Mouse (Mus musculus) hindbrain, postnatal 0 days (tissue): ENCODE measurements around the gene Smtnl2. TPM values are rescaled to one million over a fixed set of nuclear protein-coding genes. Genes with fewer than 3 reads are reported as not detected.

Experiments used
- ATAC-seq: fragments of 200-750 bp; cut with Nextera tagmentation; 2 replicates; pipeline ENCODE4 v1.8.0; 2017; ENCODE audit warnings: mild to moderate bottlenecking, moderate TSS enrichment, moderate library complexity
- DNase-seq: peaks from one replicate; pipeline ENCODE4 v3.0.0-alpha.2; 2015; ENCODE audit warnings: low spot score
- H3K27ac ChIP-seq: fragments of 300-500 bp; sonication (generic); 2 replicates; pipeline ENCODE4 v1.5.1; 2014; ENCODE audit warnings: mild to moderate bottlenecking
- H3K27me3 ChIP-seq: fragments of 300-500 bp; sonication (generic); 2 replicates; pipeline ENCODE4 v1.6.1; 2014; ENCODE audit warnings: low read length, mixed read lengths; ENCODE audit not compliant: insufficient read depth
- H3K36me3 ChIP-seq: fragments of 300-500 bp; sonication (generic); 2 replicates; pipeline ENCODE4 v1.6.1; 2014; ENCODE audit warnings: low read length, mixed read lengths; ENCODE audit not compliant: insufficient read depth
- H3K4me1 ChIP-seq: fragments of 300-500 bp; sonication (generic); 2 replicates; pipeline ENCODE4 v1.6.1; 2014; ENCODE audit warnings: antibody characterized with exemption, low read length, mixed read lengths; ENCODE audit not compliant: insufficient read depth
- H3K4me2 ChIP-seq: fragments of 300-500 bp; sonication (generic); 2 replicates; pipeline ENCODE4 v1.6.1; 2014; ENCODE audit warnings: low read depth, mild to moderate bottlenecking, low read length, moderate library complexity, mixed read lengths
- H3K4me3 ChIP-seq: fragments of 300-500 bp; sonication (generic); 2 replicates; pipeline ENCODE4 v1.5.1; 2014; ENCODE audit warnings: low read length
- H3K9ac ChIP-seq: fragments of 300-500 bp; sonication (generic); replicated peaks from 2 replicates; pipeline ENCODE4 v1.6.1; 2014; ENCODE audit warnings: mild to moderate bottlenecking, low read length, moderate library complexity, mixed read lengths
- H3K9me3 ChIP-seq: fragments of 300-500 bp; sonication (generic); 2 replicates; pipeline ENCODE4 v1.6.1; 2016; ENCODE audit warnings: low read length, mixed read lengths
- CTCF ChIP-seq: IDR thresholded peaks from 2 replicates; pipeline ENCODE4 v1.5.1; 2016; ENCODE audit warnings: antibody characterized with exemption, control low read depth, low read depth
- WGBS: fragments of 180-500 bp; shearing (Covaris S2); extraction: QIAGEN DNeasy Blood & Tissue Kit; methylation state at CpG from one replicate; pipeline ENCODE4 v1.1.7; 2014; 5-methylcytosine and 5-hydroxymethylcytosine counted together
- polyA plus RNA-seq: library from polyadenylated mRNA; unstranded; fragments of >200 nt; fragmentation: Nextera tagmentation; extraction: Ambion mirVana; gene quantifications from 2 replicates; pipeline ENCODE4 v1.2.1, GENCODE M21; 2015
- total RNA-seq: library from RNA; depleted of rRNA; stranded (reverse); fragments of >200 nt; gene quantifications from 2 replicates; pipeline ENCODE4 v1.2.3, GENCODE M21; 2014

Gene Smtnl2
- total and polyA plus RNA-seq, 2 experiments from 2014 or later = 9.7 to 19.1 TPM

GRCm38 (mm10) chr11:72425201-72425600 is 13.7 kb upstream of the Smtnl2 start:
- H3K36me3 ChIP-seq = no peaks in the 10 kb centered on the region
- ATAC-seq = no peak
- no peak overlapping the region for H3K27ac ChIP-seq
- no peak for TF ChIP-seq CTCF
- H3K27me3 ChIP-seq = no peaks in the 10 kb centered on the region
- no peak overlapping the region for H3K9ac ChIP-seq
- H3K4me1 ChIP-seq = no peaks in the 10 kb centered on the region
- H3K4me2 ChIP-seq = no peak overlapping the region
- no peak overlapping the region for H3K4me3 ChIP-seq
- no peaks in the 10 kb centered on the region for H3K9me3 ChIP-seq
- DNase-seq = no peak

- H3K4me3 ChIP-seq = no peak overlapping the region
- no peaks in the 10 kb centered on the region for H3K4me1 ChIP-seq
- H3K4me2 ChIP-seq = no peak overlapping the region
- no peak overlapping the region for H3K9ac ChIP-seq
- ATAC-seq (no peak), DNase-seq (no peak)
- H3K9me3 ChIP-seq = no peaks in the 10 kb centered on the region
- WGBS = 85% methylated on average over 4 of the region's 4 CpGs
- H3K36me3 ChIP-seq = no peaks in the 10 kb centered on the region
- H3K27ac ChIP-seq = no peak overlapping the region
- no peaks in the 10 kb centered on the region for H3K27me3 ChIP-seq
- no peak for TF ChIP-seq CTCF
These were observed 12.2 kb upstream of the Smtnl2 start for GRCm38 (mm10) chr11:72423686-72424085.

- Histone ChIP-seq H3K27me3 (no peaks in the 10 kb centered on the region), H3K27ac (no peak overlapping the region), H3K36me3 (no peaks in the 10 kb centered on the region), H3K9me3 (no peaks in the 10 kb centered on the region), H3K4me2 (no peak overlapping the region), H3K4me3 (no peak overlapping the region), H3K9ac (no peak overlapping the region), H3K4me1 (no peaks in the 10 kb centered on the region)
- TF ChIP-seq CTCF = no peak
- DNase-seq = no peak
- ATAC-seq = no peak
- WGBS = 92% methylated on average over 10 of the region's 11 CpGs
These were observed 10.2 kb upstream of the Smtnl2 start for GRCm38 (mm10) chr11:72421518-72422278.

- no peak overlapping the region for H3K4me2 ChIP-seq
- no peak overlapping the region for H3K27ac ChIP-seq
- no peak overlapping the region for H3K4me3 ChIP-seq
- H3K4me1 ChIP-seq = no peaks in the 10 kb centered on the region
- H3K27me3 ChIP-seq = no peaks in the 10 kb centered on the region
- WGBS = 86% methylated on average over 6 of the region's 6 CpGs
- DNase-seq = no peak
- no peaks in the 10 kb centered on the region for H3K36me3 ChIP-seq
- no peak for ATAC-seq
- no peak overlapping the region for H3K9ac ChIP-seq
- H3K9me3 ChIP-seq = no peaks in the 10 kb centered on the region
- TF ChIP-seq CTCF = no peak
These were observed 9.1 kb upstream of the Smtnl2 start for GRCm38 (mm10) chr11:72420460-72421122.

GRCm38 (mm10) chr11:72419006-72419405 is 7.5 kb upstream of the Smtnl2 start:
- TF ChIP-seq CTCF = no peak
- peaks cover 2% of the 10 kb centered on the region; the same call in 1 of the 2 replicates for H3K27me3 ChIP-seq
- no peak overlapping the region for H3K4me3 ChIP-seq
- no peak for ATAC-seq
- no peak overlapping the region for H3K9ac ChIP-seq
- no peaks in the 10 kb centered on the region for H3K4me1 ChIP-seq
- no peak for DNase-seq
- H3K9me3 ChIP-seq = no peaks in the 10 kb centered on the region
- no peak overlapping the region for H3K4me2 ChIP-seq
- WGBS = 79% methylated on average over 6 of the region's 6 CpGs
- no peak overlapping the region for H3K27ac ChIP-seq
- no peaks in the 10 kb centered on the region for H3K36me3 ChIP-seq

GRCm38 (mm10) chr11:72418227-72418626 is 6.7 kb upstream of the Smtnl2 start:
- Histone ChIP-seq H3K4me3 (no peak overlapping the region), H3K9me3 (no peaks in the 10 kb centered on the region), H3K4me1 (no peaks in the 10 kb centered on the region), H3K27me3 (peaks cover 6% of the 10 kb centered on the region; the same call in 1 of the 2 replicates), H3K27ac (no peak overlapping the region), H3K9ac (no peak overlapping the region), H3K4me2 (no peak overlapping the region), H3K36me3 (no peaks in the 10 kb centered on the region)
- TF ChIP-seq CTCF = no peak
- DNase-seq = no peak
- no peak for ATAC-seq
- WGBS = 50% methylated on average over 8 of the region's 8 CpGs

GRCm38 (mm10) chr11:72417376-72417775 is 5.9 kb upstream of the Smtnl2 start:
- Histone ChIP-seq H3K4me2 (no peak overlapping the region), H3K27me3 (peaks cover 6% of the 10 kb centered on the region; the same call in 1 of the 2 replicates), H3K4me3 (no peak overlapping the region), H3K36me3 (no peaks in the 10 kb centered on the region), H3K27ac (no peak overlapping the region), H3K9me3 (no peaks in the 10 kb centered on the region), H3K9ac (no peak overlapping the region), H3K4me1 (no peaks in the 10 kb centered on the region)
- ATAC-seq (no peak), DNase-seq (no peak)
- TF ChIP-seq CTCF = no peak
- WGBS = 12% methylated on average over 4 of the region's 4 CpGs
